Mouse (Mus musculus) liver, adult 2 months (tissue): ENCODE results near the gene Epb41l3. TPM values are rescaled to one million over a fixed set of nuclear protein-coding genes. Genes with fewer than 3 reads are reported as not detected.
A peak's percentile ranks its signal among the peaks of the same experiment; 100 is the strongest.

Experiments used
- DNase-seq: peaks from one replicate; pipeline ENCODE4 v3.0.0-alpha.2; 2011; ENCODE audit warnings: low read depth, low spot score; ENCODE audit errors: extremely low read depth
- H3K27ac ChIP-seq: fragments of 200-500 bp; replicated peaks from 2 replicates; pipeline ENCODE4 v1.5.1; 2012; ENCODE audit warnings: low read depth, mild to moderate bottlenecking, control low read depth, inconsistent platforms, low read length; ENCODE audit not compliant: insufficient read depth
- H3K27me3 ChIP-seq: fragments of 200-500 bp; 2 replicates; pipeline ENCODE4 v1.6.1; 2012; ENCODE audit warnings: mild to moderate bottlenecking, moderate library complexity, low read length, inconsistent platforms; ENCODE audit not compliant: control insufficient read depth, insufficient read depth
- H3K36me3 ChIP-seq: fragments of 200-500 bp; 2 replicates; pipeline ENCODE4 v1.6.1; 2012; ENCODE audit warnings: low read length, inconsistent platforms; ENCODE audit not compliant: control insufficient read depth, insufficient read depth
- H3K4me1 ChIP-seq: fragments of 200-500 bp; 2 replicates; pipeline ENCODE4 v1.6.1; 2011; ENCODE audit warnings: low read length; ENCODE audit not compliant: control insufficient read depth, insufficient read depth
- H3K4me3 ChIP-seq: fragments of 200-500 bp; 2 replicates; pipeline ENCODE4 v1.5.1; 2011; ENCODE audit warnings: low read depth, mild to moderate bottlenecking, control low read depth, low read length, moderate library complexity; ENCODE audit not compliant: insufficient read depth
- H3K79me2 ChIP-seq: fragments of 200-500 bp; 2 replicates; pipeline ENCODE4 v1.6.1; 2012; ENCODE audit warnings: inconsistent platforms, mild to moderate bottlenecking, low read length, moderate library complexity; ENCODE audit not compliant: control insufficient read depth, insufficient read depth
- H3K9ac ChIP-seq: fragments of 200-500 bp; 2 replicates; pipeline ENCODE4 v1.6.1; 2012; ENCODE audit warnings: low read depth, mild to moderate bottlenecking, control low read depth, inconsistent platforms, low read length
- CTCF ChIP-seq: fragments of 200-500 bp; IDR thresholded peaks from 2 replicates; pipeline ENCODE4 v1.5.1; 2011; ENCODE audit warnings: low read depth, low read length, control low read depth
- POLR2A ChIP-seq: fragments of 200-500 bp; IDR thresholded peaks from 2 replicates; pipeline ENCODE4 v1.6.1; 2011; ENCODE audit warnings: low read length, control low read depth; ENCODE audit not compliant: insufficient read depth; ENCODE audit errors: extremely low read depth
- WGBS: fragments of 180-500 bp; shearing (Covaris S2); methylation state at CpG from one replicate; pipeline ENCODE4 v1.1.7; 2018; 5-methylcytosine and 5-hydroxymethylcytosine counted together
- polyA plus RNA-seq: library from polyadenylated mRNA; depleted of rRNA; stranded (reverse); fragments of >200 nt; gene quantifications from 2 replicates; pipeline ENCODE4 v1.2.3, GENCODE M21; 2012; rRNA removed
- total RNA-seq: library from RNA; depleted of rRNA; stranded (reverse); fragments of >200 nt; gene quantifications from 2 replicates; pipeline ENCODE4 v1.2.3, GENCODE M21; 2014; rRNA removed

The Epb41l3 gene
- total RNA-seq: 2.5 and 3.6 TPM in 2 replicates
- polyA plus RNA-seq: 0.44 and 0.69 TPM in 2 replicates

GRCm38 (mm10) chr17:69075501-69076237 is at the start of gene Epb41l3:
Epb41l3 (plus strand) TSS chr17:69075683.
- WGBS: 1% methylated on average over 47 of the region's 47 CpGs
- peak within 1 kb of the TSS; percentile 12; the same call in 1 of the 2 replicates for H3K4me3 ChIP-seq
- TF ChIP-seq POLR2A (no peak), CTCF (no peak)
- no peak within 1 kb of the TSS for H3K27ac ChIP-seq
- peak; percentile 3 for DNase-seq
- peaks cover 8% of the 10 kb centered on the region; the same call in 1 of the 2 replicates for H3K27me3 ChIP-seq
- no peaks in the 10 kb centered on the region for H3K36me3 ChIP-seq
- H3K9ac ChIP-seq: no peak within 1 kb of the TSS
- no peaks in the 10 kb centered on the region for H3K4me1 ChIP-seq
- H3K79me2 ChIP-seq: no peaks in the 10 kb centered on the region

GRCm38 (mm10) chr17:69038760-69039675 is 36.5 kb upstream of the Epb41l3 start:
- no peaks in the 10 kb centered on the region for H3K4me1 ChIP-seq
- TF ChIP-seq CTCF: no peak
- no peak for TF ChIP-seq POLR2A
- H3K36me3 ChIP-seq: no peaks in the 10 kb centered on the region
- H3K27me3 ChIP-seq: no peaks in the 10 kb centered on the region
- no peak overlapping the region for H3K27ac ChIP-seq
- H3K79me2 ChIP-seq: no peaks in the 10 kb centered on the region
- DNase-seq: no peak
- no peak overlapping the region for H3K9ac ChIP-seq
- H3K4me3 ChIP-seq: no peak overlapping the region
- WGBS: 74% methylated on average over 12 of the region's 12 CpGs

- no peaks in the 10 kb centered on the region for H3K27me3 ChIP-seq
- no peak overlapping the region for H3K4me3 ChIP-seq
- 53% methylated on average over 4 of the region's 4 CpGs for WGBS
- TF ChIP-seq CTCF: no peak
- no peak for TF ChIP-seq POLR2A
- H3K79me2 ChIP-seq: no peaks in the 10 kb centered on the region
- H3K27ac ChIP-seq: no peak overlapping the region
- no peaks in the 10 kb centered on the region for H3K36me3 ChIP-seq
- H3K9ac ChIP-seq: no peak overlapping the region
- H3K4me1 ChIP-seq: no peaks in the 10 kb centered on the region
- DNase-seq: no peak
Observed at GRCm38 (mm10) chr17:69041516-69041915, 34.0 kb upstream of the Epb41l3 start.

GRCm38 (mm10) chr17:69048826-69049225 is 26.7 kb upstream of the Epb41l3 start:
- H3K36me3 ChIP-seq: no peaks in the 10 kb centered on the region
- no peaks in the 10 kb centered on the region for H3K27me3 ChIP-seq
- DNase-seq: no peak
- TF ChIP-seq POLR2A (no peak), CTCF (no peak)
- no peak overlapping the region for H3K27ac ChIP-seq
- no peak overlapping the region for H3K9ac ChIP-seq
- WGBS: 71% methylated on average over 3 of the region's 3 CpGs
- no peaks in the 10 kb centered on the region for H3K79me2 ChIP-seq
- no peak overlapping the region for H3K4me3 ChIP-seq
- H3K4me1 ChIP-seq: no peaks in the 10 kb centered on the region

- H3K27me3 ChIP-seq: no peaks in the 10 kb centered on the region
- 65% methylated on average over 4 of the region's 4 CpGs for WGBS
- no peaks in the 10 kb centered on the region for H3K79me2 ChIP-seq
- no peaks in the 10 kb centered on the region for H3K4me1 ChIP-seq
- TF ChIP-seq CTCF: no peak
- TF ChIP-seq POLR2A: no peak
- no peak overlapping the region for H3K9ac ChIP-seq
- H3K27ac ChIP-seq: no peak overlapping the region
- no peak overlapping the region for H3K4me3 ChIP-seq
- no peaks in the 10 kb centered on the region for H3K36me3 ChIP-seq
- no peak for DNase-seq
Observed at GRCm38 (mm10) chr17:69054029-69054428, 21.5 kb upstream of the Epb41l3 start.
